Mouse (Mus musculus): Measurements from ENCODE around the gene Usp39.

GRCm38 (mm10) chr6:72270952-72271519, 73.9 kb downstream of the Usp39 start:
- TF ChIP-seq CTCF (IDR thresholded peaks at IDR 0.05; ENCODE audit: low read depth) (no peak), EP300 (optimal IDR thresholded peaks at IDR 0.05) (no peak)

Data from stomach, postnatal 0 days (tissue).